Mouse (Mus musculus) ES-E14 (cell line): Measurements from ENCODE around the gene Ccdc12.
"Not testable (repeated sequence)": the region's sequence is repeated elsewhere in the genome, so short reads cannot be mapped to it uniquely, and the experiment has no call there.

Experiments
- ZC3H11A ChIP-seq: IDR thresholded peaks from 2 replicates; pipeline ENCODE4 v1.6.1; 2012; ENCODE audit warnings: low read depth, mild to moderate bottlenecking, inconsistent platforms, low read length, borderline replicate concordance
- ZNF384 ChIP-seq: IDR thresholded peaks from 2 replicates; pipeline ENCODE4 v1.6.1; 2012; ENCODE audit warnings: low read depth, low read length, inconsistent platforms

DNA sequence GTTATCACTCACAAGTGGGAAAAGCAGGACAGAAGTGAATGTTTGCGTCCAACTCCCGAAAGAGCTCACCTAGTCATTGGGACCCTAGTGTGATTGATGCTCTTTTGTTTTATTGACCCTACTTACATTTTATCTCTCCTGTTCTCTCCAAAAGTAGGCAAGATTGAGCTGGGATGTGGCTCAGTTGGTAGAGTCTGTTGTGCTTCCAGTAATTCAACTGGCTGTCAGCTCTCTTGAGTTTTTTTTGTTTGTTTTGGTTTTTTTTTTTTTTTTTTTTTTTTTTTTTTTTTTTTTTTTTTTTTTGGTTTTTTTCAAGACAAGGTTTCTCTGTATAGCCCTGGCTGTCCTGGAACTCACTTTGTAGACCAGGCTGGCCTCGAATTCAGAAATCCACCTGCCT lies 26.4 kb downstream of the Ccdc12 start:
- not testable (repeated sequence) for TF ChIP-seq ZC3H11A
- TF ChIP-seq ZNF384: peak; percentile 58; the same call in 1 of the 2 replicates
